Mouse (Mus musculus): ENCODE results near the gene Toe1.

Gene Toe1

GRCm38 (mm10) chr4:116794273-116794672, 13.2 kb downstream of the Toe1 start:
- no peak for DNase-seq (ENCODE audit: low spot score in 2 of 2)

GRCm38 (mm10) chr4:116792453-116792852, 15.0 kb downstream of the Toe1 start:
- DNase-seq (ENCODE audit: low spot score in 2 of 2), result no peak

GRCm38 (mm10) chr4:116788956-116789355, 18.5 kb downstream of the Toe1 start:
- peak; percentile 36 to 72 for DNase-seq (ENCODE audit: low spot score in 2 of 2)

GRCm38 (mm10) chr4:116787985-116788760, 19.3 kb downstream of the Toe1 start:
- no peak for DNase-seq (ENCODE audit: low spot score in 2 of 2)

- no peak for DNase-seq (ENCODE audit: low spot score in 2 of 2)
Measured at GRCm38 (mm10) chr4:116786587-116786986, 20.9 kb downstream of the Toe1 start.

- no peak for DNase-seq (ENCODE audit: low spot score in 2 of 2)
Measured at GRCm38 (mm10) chr4:116782171-116782570, 25.3 kb downstream of the Toe1 start.

- DNase-seq (ENCODE audit: low spot score in 2 of 2), result no peak
Measured at GRCm38 (mm10) chr4:116781366-116781765, 26.1 kb downstream of the Toe1 start.

GRCm38 (mm10) chr4:116780541-116780940, 26.9 kb downstream of the Toe1 start:
- DNase-seq (ENCODE audit: low spot score in 2 of 2), result no peak

GRCm38 (mm10) chr4:116777079-116777478, 30.4 kb downstream of the Toe1 start:
- no peak for DNase-seq (ENCODE audit: low spot score in 2 of 2)

- no peak for DNase-seq (ENCODE audit: low spot score in 2 of 2)
Measured at GRCm38 (mm10) chr4:116776391-116776790, 31.0 kb downstream of the Toe1 start.

- DNase-seq (ENCODE audit: low spot score in 2 of 2), result no peak
Measured at GRCm38 (mm10) chr4:116769060-116769459, 38.4 kb downstream of the Toe1 start.

- no peak for DNase-seq (ENCODE audit: low spot score in 2 of 2)
Measured at GRCm38 (mm10) chr4:116768510-116768909, 38.9 kb downstream of the Toe1 start.

GRCm38 (mm10) chr4:116764001-116764400, 43.4 kb downstream of the Toe1 start:
- no peak for DNase-seq (ENCODE audit: low spot score in 2 of 2)

- DNase-seq (ENCODE audit: low spot score in 2 of 2), result no peak
Measured at GRCm38 (mm10) chr4:116761914-116762313, 45.5 kb downstream of the Toe1 start.

- no peak for DNase-seq (ENCODE audit: low spot score in 2 of 2)
Measured at GRCm38 (mm10) chr4:116749750-116750149, 57.7 kb downstream of the Toe1 start.

All from spleen, postnatal 14 days (tissue).